Mouse (Mus musculus): ENCODE data around the gene Gm21983.

Gm21983 gene

DNA sequence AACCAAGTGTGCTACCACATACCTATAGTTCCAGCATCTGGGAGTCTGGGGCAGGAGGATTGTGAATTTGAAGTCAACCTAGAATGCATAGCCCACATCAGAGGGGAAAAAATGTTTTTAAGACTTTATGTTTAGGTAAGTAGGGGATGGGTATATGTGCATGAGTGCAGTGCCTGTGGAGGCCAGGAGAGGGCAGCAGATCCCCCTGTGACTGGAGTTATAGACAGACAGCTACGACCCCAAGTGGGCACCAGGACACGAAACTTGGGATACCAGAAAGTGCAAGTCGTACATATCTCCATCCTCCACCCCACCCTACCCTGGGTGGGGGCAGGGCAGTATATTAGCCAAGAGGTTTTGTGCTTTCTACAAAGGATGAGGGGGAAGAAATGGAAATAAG is 4.1 kb upstream of the Gm21983 start:
- DNase-seq (ENCODE audit: low spot score): peak; percentile 26

DNA sequence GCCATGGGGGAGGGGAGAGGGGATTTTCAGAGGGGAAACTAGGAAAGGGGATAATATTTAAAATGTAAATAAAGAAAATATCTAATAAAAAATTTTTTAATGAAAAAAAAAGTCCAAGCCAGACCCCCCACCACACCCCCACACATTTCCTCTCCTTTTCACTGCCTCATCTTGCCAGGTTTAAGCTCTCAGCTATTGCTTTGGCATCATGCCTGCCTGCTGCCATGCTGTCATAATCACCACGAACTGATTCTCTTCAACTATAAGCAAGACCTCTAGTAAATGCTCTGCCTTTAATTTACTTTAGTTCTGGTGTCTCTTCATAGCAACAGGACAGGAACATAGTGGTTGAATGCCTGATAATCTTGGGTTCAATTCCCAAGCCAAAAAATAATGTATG is 1.6 kb upstream of the Gm21983 start:
- DNase-seq (ENCODE audit: low spot score): no peak

DNA sequence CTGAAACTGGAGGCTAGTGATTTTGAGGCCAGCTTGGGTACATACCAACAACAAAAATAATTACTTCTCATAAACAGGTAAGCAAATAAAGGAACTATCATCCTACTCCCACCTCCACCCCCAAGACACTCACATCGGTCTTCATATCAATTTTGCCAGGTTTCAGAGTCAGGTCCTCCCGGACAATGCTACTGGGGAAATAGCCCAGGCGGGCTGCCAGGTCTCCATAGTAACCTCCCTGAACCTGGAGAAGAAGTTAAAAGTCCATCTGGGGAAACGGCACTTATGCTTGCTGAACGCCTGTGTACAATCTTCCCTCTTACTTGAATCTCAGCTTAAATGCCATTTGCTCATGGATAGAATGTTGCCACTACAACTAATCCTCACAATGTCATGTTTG is 850 bp downstream of the Gm21983 start:
- DNase-seq (ENCODE audit: low spot score): no peak

DNA sequence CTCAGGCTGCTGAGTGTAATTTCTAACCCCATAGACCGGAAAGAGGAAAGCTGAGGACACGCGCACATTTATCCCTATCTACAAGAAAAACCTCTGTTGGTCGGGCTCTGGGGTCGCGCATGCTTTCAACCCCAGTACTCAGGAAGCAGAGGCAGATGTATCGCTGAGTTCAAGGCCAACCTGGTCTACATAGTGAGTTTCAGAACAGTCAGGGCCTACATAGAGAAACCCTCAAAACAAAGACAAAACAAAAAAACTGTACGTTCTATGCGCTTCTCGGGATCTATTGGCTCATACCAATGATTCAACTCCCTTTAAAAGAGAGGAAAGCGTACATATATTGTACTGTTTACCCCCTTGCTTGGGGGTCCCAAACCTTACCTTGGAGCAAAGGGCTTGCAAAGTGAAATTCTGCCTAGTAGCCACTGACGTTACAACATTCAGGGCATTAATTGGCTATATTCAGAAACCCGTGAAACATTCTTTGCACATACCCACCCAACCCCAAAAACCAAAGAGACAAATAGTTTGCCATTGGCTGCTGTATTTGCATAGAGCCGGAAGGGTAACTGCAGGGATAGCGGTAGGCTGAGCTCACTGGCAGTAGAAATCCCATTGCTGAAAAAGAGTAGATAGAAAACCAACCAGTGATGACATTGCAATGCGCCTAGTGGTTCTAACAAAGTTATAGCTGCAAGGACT is 1.5 kb downstream of the Gm21983 start:
- no peak for DNase-seq (ENCODE audit: low spot score)

DNA sequence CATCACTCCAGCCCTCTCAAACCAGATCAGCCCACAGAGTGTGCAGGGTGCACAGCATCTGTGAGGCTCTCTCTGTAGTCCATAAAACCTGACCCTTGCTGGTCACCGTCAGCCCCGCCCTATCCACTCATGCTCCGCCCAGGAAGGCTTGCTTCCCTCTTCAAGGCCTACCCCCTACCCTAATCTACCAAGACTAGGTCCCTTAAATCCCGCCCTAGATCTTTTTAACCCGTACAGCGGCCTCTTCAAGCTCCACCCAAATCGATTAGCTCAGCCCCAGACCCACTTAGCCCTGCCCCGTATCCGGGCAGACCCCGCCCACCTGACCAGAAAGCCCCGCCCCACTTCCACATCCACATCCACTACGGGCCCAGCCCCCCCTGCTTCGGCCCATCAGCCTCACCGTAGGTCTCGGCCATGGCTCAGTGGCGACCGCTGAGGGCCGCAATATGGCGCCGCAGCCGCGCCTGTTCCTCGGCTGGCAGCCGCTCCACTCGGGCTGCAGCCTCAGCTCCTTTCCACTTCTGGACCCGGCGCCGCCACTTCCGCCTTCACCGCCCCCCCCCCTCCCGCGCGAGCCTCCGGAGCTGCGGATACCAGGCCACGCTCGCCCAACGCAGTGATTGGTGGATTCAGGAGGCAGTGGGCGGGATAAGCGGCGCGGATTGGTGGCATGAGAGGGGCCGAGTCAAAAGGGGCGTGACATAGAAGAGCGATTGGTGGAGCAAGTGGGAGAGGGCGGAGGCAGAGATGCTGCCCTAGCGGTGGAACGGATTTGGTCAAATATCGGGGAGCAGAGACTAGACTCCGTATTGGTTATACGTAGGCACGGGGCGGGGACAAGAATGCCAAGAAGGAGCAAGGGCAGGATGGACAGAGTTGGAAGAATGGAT is 2.3 kb downstream of the Gm21983 start, which contains the start of gene Rab4b:
Gene Rab4b, minus strand, starts transcription at position 573 of the 893 bp plus-strand sequence.
- peak; percentile 98 for DNase-seq (ENCODE audit: low spot score)

DNA sequence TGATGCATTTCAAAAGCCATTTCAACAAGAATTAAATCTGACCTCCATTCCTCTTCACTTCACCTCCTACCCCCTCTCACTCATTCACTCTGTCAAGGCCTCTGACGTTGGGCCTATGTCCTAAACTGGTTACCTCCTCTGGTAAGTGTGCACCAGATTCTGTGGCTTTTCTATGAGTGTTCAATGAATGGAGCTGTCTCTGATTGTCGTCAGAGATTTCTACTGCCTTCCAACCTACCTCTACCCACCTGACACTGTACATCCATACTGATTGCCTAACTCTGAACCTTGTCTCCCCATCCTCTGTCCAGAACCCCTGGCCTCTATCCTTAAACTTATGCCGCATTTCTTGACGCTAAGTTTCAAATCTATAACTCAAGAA is 3.0 kb downstream of the Gm21983 start:
- no peak for DNase-seq (ENCODE audit: low spot score)

DNA sequence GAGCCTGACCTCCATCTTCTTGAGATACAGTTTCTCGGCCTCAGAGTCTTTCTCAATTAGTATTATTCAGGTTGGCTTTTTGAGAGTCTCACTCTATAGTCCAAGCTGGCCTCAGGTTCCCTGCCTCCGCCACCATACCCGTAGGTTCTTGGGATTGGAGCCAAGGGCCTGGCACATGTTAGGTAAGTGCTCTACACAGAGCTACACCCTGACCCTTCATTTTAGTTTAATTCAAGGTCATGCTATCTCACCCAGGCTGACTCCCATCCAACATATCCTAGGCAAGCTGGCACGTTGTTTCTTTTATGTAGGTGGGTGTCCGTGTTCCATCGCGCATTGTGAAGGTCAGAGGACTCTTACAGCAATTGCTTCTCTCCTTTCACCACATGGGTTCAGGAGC is 6.0 kb downstream of the Gm21983 start:
- DNase-seq (ENCODE audit: low spot score): no peak

DNA sequence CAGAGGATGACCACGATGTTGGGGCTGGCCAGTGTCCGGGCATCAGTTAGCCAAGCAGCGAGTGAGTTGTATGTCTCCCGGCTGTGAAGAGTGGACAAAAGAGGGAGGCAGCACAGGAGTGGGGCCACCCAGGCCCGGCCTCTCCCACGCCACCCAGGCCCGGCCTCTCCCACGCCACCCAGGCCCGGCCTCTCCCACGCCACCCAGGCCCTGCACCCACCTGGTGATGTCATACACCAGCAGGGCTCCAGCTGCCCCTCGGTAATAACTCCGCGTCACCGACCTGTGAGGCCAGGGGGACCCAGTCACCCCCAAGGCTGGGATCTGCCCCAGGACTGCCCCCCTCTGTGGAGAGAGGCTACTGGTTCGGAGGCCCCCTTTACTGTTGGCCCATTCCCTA is 6.4 kb downstream of the Gm21983 start:
- DNase-seq (ENCODE audit: low spot score): no peak

DNA sequence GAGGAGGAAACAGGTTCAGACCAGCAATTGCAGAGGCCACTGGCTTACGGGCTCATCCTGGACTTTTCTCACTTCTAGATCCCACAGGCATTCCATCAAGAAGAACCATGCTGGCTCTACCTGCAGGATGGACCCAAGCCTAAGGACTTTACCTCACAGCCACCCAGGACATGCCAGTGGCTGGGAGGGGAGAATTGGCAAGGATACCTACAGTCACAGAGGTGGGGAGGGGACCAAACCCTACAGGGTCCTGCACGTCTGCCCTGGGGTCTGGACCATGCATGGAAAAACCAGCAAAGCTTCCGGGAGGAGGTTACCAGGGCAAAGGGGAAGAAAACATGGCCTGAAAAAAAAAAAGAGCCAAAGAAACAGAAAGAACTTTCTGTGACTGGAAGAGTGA is 9.9 kb downstream of the Gm21983 start:
- DNase-seq (ENCODE audit: low spot score): no peak

DNA sequence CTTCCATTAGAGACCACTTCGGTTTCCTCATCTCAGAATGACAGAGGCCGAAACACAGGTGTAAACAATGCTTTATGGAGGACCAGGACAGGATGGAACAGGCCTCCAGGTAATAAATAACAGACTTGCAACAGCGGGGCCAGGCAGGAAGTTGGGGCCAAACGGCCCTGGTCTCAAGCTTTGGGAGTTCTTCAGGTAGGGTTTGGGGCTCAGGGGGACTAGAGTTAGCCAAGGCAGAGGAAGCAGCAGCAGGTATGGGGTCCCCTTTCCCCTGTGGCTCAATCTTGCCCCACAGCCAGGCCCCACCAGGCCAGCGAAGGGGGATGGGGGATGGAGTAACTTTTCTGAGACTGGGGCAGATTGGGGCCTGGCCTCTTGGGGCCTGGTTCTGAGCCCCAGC is 12.5 kb downstream of the Gm21983 start:
- no peak for DNase-seq (ENCODE audit: low spot score)

DNA sequence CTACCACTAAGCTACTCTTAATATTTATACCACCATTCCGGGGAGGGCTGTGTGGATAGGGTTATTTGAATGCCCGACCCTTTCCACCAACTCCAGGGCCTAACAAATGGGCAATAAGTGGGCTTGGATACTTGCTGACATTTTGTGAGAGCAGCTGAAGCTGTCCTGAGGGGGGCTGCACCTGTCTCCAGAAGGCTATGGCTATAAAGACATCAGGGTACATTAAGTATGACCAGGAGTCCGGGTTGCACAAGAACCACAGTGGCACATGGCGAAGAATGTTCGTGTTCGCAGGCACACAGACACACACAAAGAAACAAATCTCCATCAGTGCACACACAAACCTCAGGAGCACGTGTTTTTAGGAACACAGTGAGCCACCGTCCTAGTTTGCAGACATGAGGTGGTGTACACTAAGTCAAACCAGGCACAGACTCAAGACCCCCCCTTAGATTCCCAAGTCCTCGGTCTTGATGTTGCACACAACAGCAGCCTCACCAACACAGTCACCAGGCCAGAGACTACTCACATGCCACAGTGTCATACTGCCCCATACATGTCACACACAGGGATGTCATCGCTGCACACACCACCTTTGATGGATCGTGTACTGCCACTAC is 13.3 kb downstream of the Gm21983 start:
- DNase-seq (ENCODE audit: low spot score): no peak

DNA sequence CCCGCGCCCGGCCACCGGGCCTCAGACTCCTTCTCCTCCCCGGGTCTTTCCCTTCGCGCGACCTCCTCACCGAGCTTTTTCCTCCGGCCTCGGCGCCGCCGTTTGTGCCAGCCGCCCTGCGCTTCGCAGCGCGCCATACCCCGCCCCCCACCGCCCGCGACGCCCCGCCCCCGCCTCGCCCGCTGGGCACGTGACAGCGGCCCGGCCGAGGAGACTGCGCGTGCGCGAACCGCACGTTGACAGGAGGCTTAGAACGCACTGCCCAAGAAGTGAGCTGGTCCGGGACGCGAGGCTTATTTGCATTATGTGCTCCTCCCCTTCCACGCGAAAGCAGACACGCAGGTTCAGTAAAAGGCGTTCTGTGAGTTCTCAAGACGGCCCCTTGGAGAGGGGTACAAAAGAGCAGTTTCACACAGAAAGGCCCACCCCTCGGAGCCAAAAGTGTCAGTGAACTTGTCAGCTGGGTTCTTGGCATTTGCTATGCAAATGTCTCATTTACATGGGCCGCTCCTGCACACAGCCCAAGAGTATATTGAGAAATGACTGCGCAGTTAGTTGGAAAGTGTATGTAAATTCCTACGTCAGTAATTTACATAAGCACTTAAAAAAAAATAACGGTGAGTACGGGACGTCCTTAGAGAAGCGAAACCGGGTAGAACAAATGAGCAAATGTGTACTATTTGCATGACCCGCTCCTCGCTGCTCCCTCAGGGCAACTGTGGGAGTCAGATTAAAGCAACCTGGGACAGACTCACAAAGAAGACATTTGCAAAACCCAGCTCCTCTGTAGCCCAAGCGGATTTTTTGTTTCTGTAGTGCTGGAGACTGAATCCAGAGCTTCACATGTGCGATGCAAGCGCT is 14.0 kb downstream of the Gm21983 start, which contains the start of gene Egln2:
Gene Egln2, minus strand, starts transcription at position 189 of the 861 bp plus-strand sequence.
- DNase-seq (ENCODE audit: low spot score): peak; percentile 94

DNA sequence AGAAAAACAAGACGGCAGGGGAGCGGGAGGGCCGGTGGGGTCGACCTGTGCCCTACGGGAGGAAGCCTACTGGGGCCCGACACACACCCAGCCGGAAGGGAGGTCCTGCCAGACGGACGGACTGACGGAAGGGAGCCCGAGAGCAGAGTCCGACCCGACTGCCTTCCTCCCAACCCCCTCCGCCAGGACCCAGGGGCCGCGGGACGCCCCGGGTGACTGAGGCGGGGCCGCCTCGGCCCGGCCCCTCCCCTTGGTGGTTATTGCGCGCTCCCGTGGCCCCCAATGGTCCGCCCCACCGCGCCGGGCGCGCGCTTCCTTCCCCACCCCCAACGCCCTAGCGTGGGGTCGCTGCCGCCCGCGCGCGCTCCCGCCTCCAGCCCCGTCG is 14.7 kb downstream of the Gm21983 start:
- peak; percentile 73 for DNase-seq (ENCODE audit: low spot score)

DNA sequence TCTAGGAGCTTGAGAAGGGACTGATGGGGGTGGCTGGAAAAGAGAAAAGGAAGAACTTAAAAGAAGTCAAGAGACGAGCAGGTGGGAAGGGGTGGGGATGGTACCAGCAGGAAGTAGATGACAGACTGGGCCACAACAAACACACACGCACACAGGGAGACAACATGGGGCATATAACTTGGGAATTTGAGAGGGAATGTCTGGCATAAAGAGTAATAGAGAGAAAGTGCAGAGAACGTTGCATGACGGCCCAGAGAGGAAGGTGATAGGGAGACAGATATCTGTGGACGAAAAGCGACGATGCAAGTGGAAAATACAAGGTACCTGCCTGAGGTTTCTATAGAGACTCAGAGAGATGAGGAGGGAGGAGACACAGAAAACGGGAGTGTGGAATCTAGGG is 15.2 kb downstream of the Gm21983 start:
- no peak for DNase-seq (ENCODE audit: low spot score)

DNA sequence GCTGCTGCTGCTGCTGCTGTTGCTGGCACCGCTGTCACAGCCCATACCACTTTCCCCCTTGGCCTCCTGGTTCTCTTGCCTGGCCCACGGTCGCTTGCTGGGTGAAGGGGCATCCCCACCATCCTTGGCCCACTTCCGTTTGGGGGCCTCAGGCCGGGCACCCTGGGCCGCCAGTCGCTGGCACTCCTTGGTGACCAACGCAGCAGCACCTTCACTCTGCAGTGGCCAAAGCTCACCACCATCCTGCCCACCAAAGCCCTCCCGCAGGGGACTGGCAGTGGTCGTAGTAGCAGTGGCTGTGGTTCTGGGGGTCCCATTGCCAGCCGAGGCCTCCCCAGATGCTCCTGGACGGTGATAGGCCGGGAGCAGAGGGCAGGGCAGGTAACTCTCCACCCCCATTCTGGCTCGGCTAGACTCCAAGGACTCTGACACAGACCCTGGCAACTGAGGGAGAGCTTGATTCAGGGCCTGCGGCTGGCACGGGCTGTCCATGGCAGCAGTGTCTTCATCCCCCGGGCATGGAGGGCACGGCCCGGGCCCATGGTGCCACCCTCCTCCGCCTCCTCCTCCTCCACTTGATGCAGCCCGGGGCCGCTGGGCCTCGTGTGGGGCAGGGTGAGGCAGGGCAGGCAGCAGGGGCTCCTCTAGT is 15.8 kb downstream of the Gm21983 start:
- DNase-seq (ENCODE audit: low spot score): no peak

DNA sequence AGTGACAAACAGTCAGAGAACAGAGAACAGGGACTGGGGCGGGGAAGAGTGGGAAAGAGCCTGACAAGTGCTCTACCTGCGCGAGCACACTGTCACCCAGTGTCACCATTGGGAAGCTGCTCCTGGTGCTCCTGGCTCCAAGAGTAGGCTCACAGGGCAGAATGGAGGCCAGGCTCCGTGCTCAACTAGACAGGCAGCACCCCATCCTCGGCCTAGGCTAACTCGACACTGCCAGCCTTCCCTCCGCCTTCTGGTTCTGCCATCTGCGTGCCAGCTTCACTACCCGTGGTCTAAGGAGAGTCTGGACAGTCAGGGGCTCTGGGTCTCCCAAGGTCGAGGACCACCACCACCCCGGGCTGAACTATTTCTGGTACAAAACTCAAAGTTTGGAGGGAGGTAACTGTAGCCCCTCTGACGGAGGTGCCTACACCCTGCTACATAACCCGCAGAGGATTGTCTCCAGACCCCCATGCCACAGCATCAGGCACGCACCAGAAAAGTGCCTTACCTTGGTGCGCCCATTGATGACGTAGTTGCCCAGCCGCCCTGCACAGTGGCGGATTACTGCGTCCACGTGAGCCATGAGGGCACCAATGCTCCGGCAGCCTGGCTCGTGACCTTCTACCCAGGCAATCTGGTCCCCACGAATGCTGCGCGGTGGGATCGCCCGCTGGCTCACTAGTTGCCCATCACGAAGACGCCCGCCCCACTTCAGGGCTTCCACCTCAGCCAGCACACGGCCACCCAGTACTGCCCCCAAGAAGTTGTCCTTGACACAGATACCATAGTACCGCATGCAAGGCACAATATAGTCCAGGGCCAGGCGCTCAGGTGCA is 16.6 kb downstream of the Gm21983 start:
- DNase-seq (ENCODE audit: low spot score): no peak

DNA sequence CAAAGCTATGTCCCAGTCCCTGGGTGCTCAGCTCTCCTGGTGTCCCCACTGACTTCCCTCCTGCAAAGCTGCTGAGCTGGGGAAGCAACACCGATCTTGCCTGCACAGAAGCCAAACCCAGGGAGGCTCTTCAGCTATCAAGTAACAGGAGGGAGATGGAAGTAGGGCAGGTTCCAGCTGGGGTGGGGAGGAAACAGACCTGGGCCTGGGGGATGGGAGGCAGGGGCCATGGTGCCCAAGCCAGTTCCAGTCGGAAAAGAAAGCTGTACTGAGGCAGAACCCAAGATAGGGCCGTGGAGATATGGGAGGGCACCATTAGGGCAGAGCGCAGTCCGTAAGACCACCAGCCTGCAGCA is 17.5 kb downstream of the Gm21983 start:
- DNase-seq (ENCODE audit: low spot score): no peak

DNA sequence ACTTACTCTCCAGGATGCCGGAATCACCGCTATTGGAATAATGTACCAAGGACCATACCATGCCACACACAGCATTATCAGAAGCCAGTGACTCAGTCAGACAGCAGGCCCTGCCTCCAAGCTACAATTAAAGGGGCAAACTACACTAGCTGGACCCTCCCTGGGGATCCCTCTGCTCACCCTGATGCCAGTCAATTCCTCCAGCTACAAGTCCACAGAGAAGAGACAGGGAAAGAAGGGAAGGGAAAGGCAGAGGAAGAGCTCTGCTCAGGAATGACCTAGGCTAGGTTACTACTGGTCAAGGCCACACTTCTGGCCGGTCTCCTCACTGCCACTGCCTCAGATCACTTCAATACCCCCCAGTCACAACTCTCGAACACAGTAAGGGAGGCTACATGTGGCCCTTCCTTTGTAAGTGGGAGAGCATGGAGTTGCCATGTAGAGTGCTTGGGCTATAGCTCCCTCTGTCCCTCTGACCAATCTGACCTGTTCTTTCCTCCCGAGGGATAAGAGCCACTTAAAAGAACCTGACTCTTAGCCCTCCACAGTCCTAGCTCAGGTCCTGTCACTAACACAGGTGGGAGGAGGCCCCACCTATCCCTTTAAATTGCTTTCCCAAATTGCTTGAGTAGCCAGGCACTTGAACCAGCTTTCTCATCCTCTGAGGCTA is 18.0 kb downstream of the Gm21983 start:
- no peak for DNase-seq (ENCODE audit: low spot score)

DNA sequence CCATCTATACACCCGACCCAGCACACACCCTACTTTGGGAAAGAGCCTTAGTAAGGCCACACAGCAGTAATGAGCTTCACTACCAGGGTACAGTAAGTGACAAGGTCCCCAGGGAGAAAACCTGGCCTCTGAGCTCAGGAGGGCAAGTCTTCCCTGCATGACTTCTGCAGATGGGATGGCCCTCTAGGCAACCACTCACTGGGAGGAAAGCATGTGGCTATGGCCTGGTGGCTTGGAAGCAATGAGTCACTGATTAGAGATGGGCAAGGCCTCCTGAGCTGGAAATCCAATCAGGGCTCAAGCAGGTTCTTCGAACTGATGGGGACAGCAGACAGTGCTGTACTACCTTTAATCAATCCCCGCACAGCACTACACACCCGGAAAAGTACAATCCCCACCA is 19.1 kb downstream of the Gm21983 start:
- no peak for DNase-seq (ENCODE audit: low spot score)

DNA sequence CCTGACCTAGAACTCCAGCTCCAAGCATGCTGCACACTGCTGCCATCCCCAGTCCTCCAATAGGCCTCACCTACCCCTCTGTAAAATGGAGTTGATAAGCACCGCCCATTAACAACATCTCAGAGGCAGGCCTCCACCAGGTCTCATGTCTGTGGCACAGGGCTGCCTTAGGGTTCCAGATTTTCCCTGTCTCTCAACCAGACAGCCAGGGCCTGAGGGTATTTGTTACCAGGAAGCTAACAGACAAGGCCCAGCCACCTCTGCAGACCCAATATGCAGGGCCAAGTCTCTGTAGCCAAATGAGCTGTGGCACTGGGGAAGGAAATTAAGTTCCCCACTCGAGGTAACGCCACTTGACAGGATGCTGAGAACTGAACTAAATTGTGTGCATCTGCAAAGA is 20.0 kb downstream of the Gm21983 start:
- DNase-seq (ENCODE audit: low spot score): no peak
